Mouse (Mus musculus) stomach, postnatal 0 days (tissue): ENCODE results near the gene Map3k6. TPM values are rescaled to one million over a fixed set of nuclear protein-coding genes. Genes with fewer than 3 reads are reported as not detected.
A peak's percentile ranks its signal among the peaks of the same experiment; 100 is the strongest.

Source experiments
- ATAC-seq: fragments of 200-750 bp; cut with Nextera tagmentation; 2 replicates; pipeline ENCODE4 v1.8.0; 2017; ENCODE audit not compliant: low FRiP score, low TSS enrichment
- DNase-seq: peaks from one replicate; pipeline ENCODE4 v3.0.0-alpha.2; 2016; ENCODE audit warnings: low spot score
- H3K27ac ChIP-seq: fragments of 300-500 bp; sonication (generic); replicated peaks from 2 replicates; pipeline ENCODE4 v1.5.1; 2014; ENCODE audit warnings: mild to moderate bottlenecking, control low read depth
- H3K27me3 ChIP-seq: fragments of 300-500 bp; sonication (generic); 2 replicates; pipeline ENCODE4 v1.6.1; 2014; ENCODE audit warnings: low read length; ENCODE audit not compliant: control insufficient read depth, insufficient read depth
- H3K36me3 ChIP-seq: fragments of 300-500 bp; sonication (generic); 2 replicates; pipeline ENCODE4 v1.6.1; 2014; ENCODE audit warnings: low read length, mixed read lengths; ENCODE audit not compliant: control insufficient read depth, insufficient read depth
- H3K4me1 ChIP-seq: fragments of 300-500 bp; sonication (generic); replicated peaks from 2 replicates; pipeline ENCODE4 v1.6.1; 2014; ENCODE audit warnings: antibody characterized with exemption; ENCODE audit not compliant: control insufficient read depth, insufficient read depth
- H3K4me2 ChIP-seq: fragments of 300-500 bp; sonication (generic); replicated peaks from 2 replicates; pipeline ENCODE4 v1.6.1; 2014; ENCODE audit warnings: low read depth, mild to moderate bottlenecking, control low read depth, moderate library complexity
- H3K4me3 ChIP-seq: fragments of 300-500 bp; sonication (generic); 2 replicates; pipeline ENCODE4 v1.5.1; 2014; ENCODE audit warnings: low read depth, low read length, control low read depth
- H3K9ac ChIP-seq: fragments of 300-500 bp; sonication (generic); 2 replicates; pipeline ENCODE4 v1.6.1; 2014; ENCODE audit warnings: mild to moderate bottlenecking, low read length, control low read depth, mixed read lengths
- H3K9me3 ChIP-seq: fragments of 300-500 bp; sonication (generic); 2 replicates; pipeline ENCODE4 v1.6.1; 2016; ENCODE audit warnings: low read length; ENCODE audit not compliant: control insufficient read depth
- CTCF ChIP-seq: IDR thresholded peaks from 2 replicates; pipeline ENCODE4 v1.5.1; 2016; ENCODE audit warnings: antibody characterized with exemption, low read depth, mild to moderate bottlenecking, moderate library complexity
- EP300 ChIP-seq: optimal IDR thresholded peaks from 2 replicates; pipeline ENCODE3; 2016; ENCODE audit warnings: antibody characterized with exemption
- WGBS: fragments of 180-500 bp; shearing (Covaris S2); extraction: QIAGEN DNeasy Blood & Tissue Kit; methylation state at CpG from one replicate; pipeline ENCODE4 v1.1.7; 2014; 5-methylcytosine and 5-hydroxymethylcytosine counted together
- polyA plus RNA-seq: library from polyadenylated mRNA; unstranded; fragments of >200 nt; fragmentation: Nextera tagmentation; extraction: Ambion mirVana; gene quantifications from 2 replicates; pipeline ENCODE4 v1.2.1, GENCODE M21; 2015

Map3k6 gene
- polyA plus RNA-seq, 1 experiment from 2014 or later, result 17.6 TPM

GRCm38 (mm10) chr4:133229582-133229981 lies 11.0 kb upstream of the Map3k6 start:
- H3K4me2 ChIP-seq, result no peak overlapping the region
- TF ChIP-seq EP300 (no peak), CTCF (no peak)
- H3K36me3 ChIP-seq, result no peaks in the 10 kb centered on the region
- no peak overlapping the region for H3K4me3 ChIP-seq
- no peaks in the 10 kb centered on the region for H3K27me3 ChIP-seq
- ATAC-seq, result no peak
- no peak overlapping the region for H3K27ac ChIP-seq
- H3K9ac ChIP-seq, result no peak overlapping the region
- WGBS, result 84% methylated on average over 8 of the region's 8 CpGs
- H3K9me3 ChIP-seq, result no peaks in the 10 kb centered on the region
- no peaks in the 10 kb centered on the region for H3K4me1 ChIP-seq
- no peak for DNase-seq

- ATAC-seq (no peak), DNase-seq (peak; percentile 59)
- H3K9ac ChIP-seq, result no peak overlapping the region
- no peaks in the 10 kb centered on the region for H3K4me1 ChIP-seq
- TF ChIP-seq CTCF, result peak; percentile 81
- TF ChIP-seq EP300, result no peak
- H3K4me2 ChIP-seq, result no peak overlapping the region
- H3K36me3 ChIP-seq, result no peaks in the 10 kb centered on the region
- H3K27ac ChIP-seq, result no peak overlapping the region
- no peaks in the 10 kb centered on the region for H3K27me3 ChIP-seq
- no peaks in the 10 kb centered on the region for H3K9me3 ChIP-seq
- no peak overlapping the region for H3K4me3 ChIP-seq
- WGBS, result 27% methylated on average over 10 of the region's 10 CpGs
Observed at GRCm38 (mm10) chr4:133233285-133233976, 7.2 kb upstream of the Map3k6 start.

GRCm38 (mm10) chr4:133234771-133235170 lies 5.8 kb upstream of the Map3k6 start:
- ATAC-seq (no peak), DNase-seq (no peak)
- H3K27me3 ChIP-seq, result no peaks in the 10 kb centered on the region
- 52% methylated on average over 5 of the region's 5 CpGs for WGBS
- H3K9ac ChIP-seq, result no peak overlapping the region
- H3K4me2 ChIP-seq, result no peak overlapping the region
- H3K4me3 ChIP-seq, result no peak overlapping the region
- no peaks in the 10 kb centered on the region for H3K36me3 ChIP-seq
- no peak overlapping the region for H3K27ac ChIP-seq
- TF ChIP-seq EP300 (no peak), CTCF (no peak)
- H3K9me3 ChIP-seq, result no peaks in the 10 kb centered on the region
- no peaks in the 10 kb centered on the region for H3K4me1 ChIP-seq

- Histone ChIP-seq H3K27me3 (no peaks in the 10 kb centered on the region), H3K36me3 (no peaks in the 10 kb centered on the region), H3K4me3 (no peak overlapping the region), H3K9me3 (no peaks in the 10 kb centered on the region), H3K27ac (no peak overlapping the region), H3K4me1 (no peaks in the 10 kb centered on the region), H3K4me2 (no peak overlapping the region), H3K9ac (no peak overlapping the region)
- TF ChIP-seq EP300 (no peak), CTCF (peak; percentile 28; the same call in 1 of the 2 replicates)
- ATAC-seq (no peak), DNase-seq (no peak)
- 77% methylated on average over 5 of the region's 5 CpGs for WGBS
Observed at GRCm38 (mm10) chr4:133235415-133235814, 5.2 kb upstream of the Map3k6 start.

GRCm38 (mm10) chr4:133237911-133238310 lies 2.7 kb upstream of the Map3k6 start:
- Histone ChIP-seq H3K36me3 (no peaks in the 10 kb centered on the region), H3K27ac (no peak overlapping the region), H3K4me3 (no peak overlapping the region), H3K9ac (no peak overlapping the region), H3K4me2 (no peak overlapping the region), H3K9me3 (no peaks in the 10 kb centered on the region), H3K27me3 (no peaks in the 10 kb centered on the region), H3K4me1 (no peaks in the 10 kb centered on the region)
- TF ChIP-seq CTCF (no peak), EP300 (no peak)
- no peak for ATAC-seq
- no peak for DNase-seq
- 67% methylated on average over 1 of the region's 4 CpGs for WGBS

- DNase-seq (peak; percentile 91), ATAC-seq (peak; percentile 89)
- H3K4me1 ChIP-seq, result no peaks in the 10 kb centered on the region
- peak overlapping the region; percentile 97 for H3K4me2 ChIP-seq
- H3K4me3 ChIP-seq, result peak overlapping the region; percentile 69
- peak overlapping the region; percentile 83 for H3K9ac ChIP-seq
- under 1% methylated on average over 63 of the region's 78 CpGs for WGBS
- no peaks in the 10 kb centered on the region for H3K36me3 ChIP-seq
- no peaks in the 10 kb centered on the region for H3K27me3 ChIP-seq
- H3K27ac ChIP-seq, result peak overlapping the region; percentile 93
- H3K9me3 ChIP-seq, result no peaks in the 10 kb centered on the region
- TF ChIP-seq CTCF (peak; percentile 46), EP300 (no peak)
Observed at GRCm38 (mm10) chr4:133240934-133241908, 603 bp downstream of the Map3k6 start.
